19 mouse cellular contexts compared by ENCODE assay signal in genomic region chr19:32171981-32172380, GRCm38 (mm10).
A peak's percentile ranks its signal among the peaks of the same experiment; 100 is the strongest.
DNase-seq lines count a peak whose midpoint lies in the region; ATAC-seq and TF ChIP-seq lines count a peak whose summit lies in the region.
"Had no signal": no experiment of that assay in that cellular context is flagged by ENCODE, and none has a peak within 500 bp of the region (broad histone marks: within the 10 kb centered on the region; RNA-seq: fewer than 3 reads in every experiment).

No protein-coding gene starts in this region.

- peak; percentile 58 for DNase-seq in heart, embryonic 10.5 days (ENCODE audit: low spot score)
- DNase-seq in heart, adult 18-20 months: no peak
- DNase-seq in spleen, adult 2 months (ENCODE audit: low read depth in 1 of 2, low spot score in 2 of 2): no peak
- DNase-seq in spleen, postnatal 10 days (ENCODE audit: low spot score in 2 of 2): no peak
- no peak for DNase-seq in liver, embryonic 13.5 days
- no peak for DNase-seq in hindbrain, embryonic 14.5 days (ENCODE audit: low spot score)
- DNase-seq in midbrain, embryonic 11.5 days (ENCODE audit: low spot score, missing footprints): no peak
- DNase-seq: adrenal gland, adult 8-10 months; cerebellum, adult 11-12 months; cerebellum, postnatal 36 days; heart, postnatal 36 days; right cerebral cortex, postnatal 25 days had no signal

- TF ChIP-seq POLR2A in spleen, adult 2 months (IDR thresholded peaks at IDR 0.05; ENCODE audit: low read depth, low read length): no peak

- H3K4me2 ChIP-seq in liver, embryonic 13.5 days: peak overlapping the region; percentile 48
- no peak overlapping the region for H3K4me2 ChIP-seq in forebrain, embryonic 13.5 days
- H3K4me2 ChIP-seq in hindbrain, embryonic 14.5 days (replicated peaks): no peak overlapping the region
- H3K4me2 ChIP-seq in midbrain, embryonic 11.5 days: no peak overlapping the region
- H3K4me2 ChIP-seq: limb, embryonic 13.5 days; midbrain, embryonic 15.5 days had no signal

- peak overlapping the region; percentile 42; the same call in 1 of the 2 replicates for H3K27ac ChIP-seq in heart, embryonic 10.5 days
- H3K27ac ChIP-seq in spleen, adult 2 months (ENCODE audit: insufficient read depth, low read length): peak overlapping the region; percentile 20; the same call in 1 of the 2 replicates
- peak overlapping the region; percentile 84 for H3K27ac ChIP-seq in liver, embryonic 13.5 days
- H3K27ac ChIP-seq in forebrain, embryonic 13.5 days: no peak overlapping the region
- no peak overlapping the region for H3K27ac ChIP-seq in hindbrain, embryonic 14.5 days
- H3K27ac ChIP-seq in midbrain, embryonic 11.5 days (ENCODE audit: low read depth, low read length): no peak overlapping the region
- H3K27ac ChIP-seq: forebrain, embryonic 10.5 days; kidney, postnatal 0 days; limb, embryonic 13.5 days; midbrain, embryonic 15.5 days had no signal

- no peaks in the 10 kb centered on the region for H3K27me3 ChIP-seq in heart, embryonic 10.5 days (ENCODE audit: insufficient read depth, poor library complexity, severe bottlenecking)
- no peaks in the 10 kb centered on the region for H3K27me3 ChIP-seq in spleen, adult 2 months (ENCODE audit: control insufficient read depth, insufficient read depth, low read length)
- H3K27me3 ChIP-seq in liver, embryonic 13.5 days: no peaks in the 10 kb centered on the region
- H3K27me3 ChIP-seq in forebrain, embryonic 13.5 days: no peaks in the 10 kb centered on the region
- H3K27me3 ChIP-seq in hindbrain, embryonic 14.5 days (ENCODE audit: control insufficient read depth, insufficient read depth, low read length): no peaks in the 10 kb centered on the region
- no peaks in the 10 kb centered on the region for H3K27me3 ChIP-seq in midbrain, embryonic 11.5 days (ENCODE audit: control insufficient read depth, insufficient read depth, low read length)
- H3K27me3 ChIP-seq: CH12.LX; limb, embryonic 13.5 days; midbrain, embryonic 15.5 days had no signal

- H3K9ac ChIP-seq in liver, embryonic 13.5 days: no peak overlapping the region
- no peak overlapping the region for H3K9ac ChIP-seq in forebrain, embryonic 13.5 days
- no peak overlapping the region for H3K9ac ChIP-seq in hindbrain, embryonic 14.5 days
- H3K9ac ChIP-seq in midbrain, embryonic 11.5 days (ENCODE audit: low read length): no peak overlapping the region
- H3K9ac ChIP-seq: limb, embryonic 13.5 days; midbrain, embryonic 15.5 days had no signal

- no peak overlapping the region for H3K4me3 ChIP-seq in heart, embryonic 10.5 days
- H3K4me3 ChIP-seq in spleen, adult 2 months (ENCODE audit: extremely low read depth, insufficient read depth, insufficient read length): no peak overlapping the region
- H3K4me3 ChIP-seq in liver, embryonic 13.5 days (replicated peaks): no peak overlapping the region
- H3K4me3 ChIP-seq in forebrain, embryonic 13.5 days: no peak overlapping the region
- H3K4me3 ChIP-seq in hindbrain, embryonic 14.5 days (replicated peaks; ENCODE audit: low read length): no peak overlapping the region
- H3K4me3 ChIP-seq in midbrain, embryonic 11.5 days (ENCODE audit: low read depth, low read length): no peak overlapping the region
- H3K4me3 ChIP-seq: forebrain, embryonic 10.5 days; limb, embryonic 13.5 days; midbrain, embryonic 15.5 days had no signal

- TF ChIP-seq CTCF in spleen, adult 2 months (IDR thresholded peaks at IDR 0.05; ENCODE audit: extremely low read depth, insufficient read depth, insufficient read length, insufficient replicate concordance): no peak

- 0 out of 2 replicates have a peak, but pooled peaks have one; percentile 1 for ATAC-seq in liver, embryonic 13.5 days (ENCODE audit: low read depth)
- ATAC-seq in forebrain, embryonic 13.5 days: no peak
- no peak for ATAC-seq in hindbrain, embryonic 14.5 days (ENCODE audit: low FRiP score)
- ATAC-seq in midbrain, embryonic 11.5 days (ENCODE audit: low FRiP score): no peak
- ATAC-seq: hindbrain, embryonic 16.5 days; midbrain, embryonic 15.5 days had no signal

- peaks cover 45% of the 10 kb centered on the region for H3K4me1 ChIP-seq in heart, embryonic 10.5 days
- peaks cover 32% of the 10 kb centered on the region for H3K4me1 ChIP-seq in spleen, adult 2 months (ENCODE audit: control insufficient read depth, insufficient read depth, insufficient read length)
- H3K4me1 ChIP-seq in liver, embryonic 13.5 days (replicated peaks): peaks cover 79% of the 10 kb centered on the region
- no peaks in the 10 kb centered on the region for H3K4me1 ChIP-seq in forebrain, embryonic 13.5 days
- H3K4me1 ChIP-seq in hindbrain, embryonic 14.5 days (replicated peaks; ENCODE audit: control insufficient read depth, insufficient read depth, low read length): no peaks in the 10 kb centered on the region
- no peaks in the 10 kb centered on the region for H3K4me1 ChIP-seq in midbrain, embryonic 11.5 days (ENCODE audit: control insufficient read depth, insufficient read depth, low read length)
- H3K4me1 ChIP-seq: midbrain, embryonic 15.5 days had no signal

- no peaks in the 10 kb centered on the region for H3K9me3 ChIP-seq in heart, embryonic 10.5 days
- H3K9me3 ChIP-seq in liver, embryonic 13.5 days (replicated peaks): no peaks in the 10 kb centered on the region
- H3K9me3 ChIP-seq in forebrain, embryonic 13.5 days (replicated peaks): no peaks in the 10 kb centered on the region
- H3K9me3 ChIP-seq in hindbrain, embryonic 14.5 days (ENCODE audit: control insufficient read depth, low read length): no peaks in the 10 kb centered on the region
- H3K9me3 ChIP-seq in midbrain, embryonic 11.5 days (ENCODE audit: control insufficient read depth, low read length): no peaks in the 10 kb centered on the region
- H3K9me3 ChIP-seq: forebrain, embryonic 10.5 days; limb, embryonic 13.5 days; midbrain, embryonic 15.5 days had no signal

- WGBS in heart, embryonic 10.5 days: 88% methylated on average over 7 of the region's 7 CpGs
- WGBS in spleen, adult 2 months: 87% methylated on average over 7 of the region's 7 CpGs
- WGBS in liver, embryonic 13.5 days (ENCODE audit: insufficient replicate concordance): 74% methylated on average over 7 of the region's 7 CpGs
- WGBS in forebrain, embryonic 13.5 days: 89% methylated on average over 7 of the region's 7 CpGs
- WGBS in hindbrain, embryonic 14.5 days: 85% methylated on average over 7 of the region's 7 CpGs
- 86% methylated on average over 7 of the region's 7 CpGs for WGBS in midbrain, embryonic 11.5 days

- H3K36me3 ChIP-seq in heart, embryonic 10.5 days: no peaks in the 10 kb centered on the region
- no peaks in the 10 kb centered on the region for H3K36me3 ChIP-seq in spleen, adult 2 months (ENCODE audit: control insufficient read depth, insufficient read depth, low read length)
- no peaks in the 10 kb centered on the region for H3K36me3 ChIP-seq in liver, embryonic 13.5 days
- no peaks in the 10 kb centered on the region for H3K36me3 ChIP-seq in forebrain, embryonic 13.5 days (ENCODE audit: poor library complexity, severe bottlenecking)
- H3K36me3 ChIP-seq in hindbrain, embryonic 14.5 days (replicated peaks; ENCODE audit: control insufficient read depth, insufficient read depth): no peaks in the 10 kb centered on the region
- H3K36me3 ChIP-seq in midbrain, embryonic 11.5 days (ENCODE audit: control insufficient read depth, insufficient read depth, low read length): no peaks in the 10 kb centered on the region
- H3K36me3 ChIP-seq: forebrain, embryonic 10.5 days; limb, embryonic 13.5 days; midbrain, embryonic 15.5 days had no signal

Comparison
In these comparisons a context has a peak if more than half of its experiments do, and no peak if none do; other contexts are left out.
1. H3K27ac ChIP-seq: peak in heart, embryonic 10.5 days (single experiment), spleen, adult 2 months (single experiment) and liver, embryonic 13.5 days (single experiment); none in forebrain, embryonic 13.5 days (single experiment), hindbrain, embryonic 14.5 days (single experiment) and midbrain, embryonic 11.5 days (single experiment).